Mouse (Mus musculus) c-Kit-positive CD71-positive TER-119-negative erythroid progenitor cells, embryonic 14.5 days (primary cell): Measurements from ENCODE around the gene Ism1.

Experiments
- DNase-seq: peaks from one replicate; pipeline ENCODE4 v3.0.0-alpha.2; 2013; ENCODE audit warnings: low read depth

The Ism1 gene

GRCm38 (mm10) chr2:139714206-139714605, 36.2 kb downstream of the Ism1 start:
- no peak for DNase-seq

- no peak for DNase-seq
Observed at GRCm38 (mm10) chr2:139717772-139718171, 39.8 kb downstream of the Ism1 start.

- DNase-seq, result peak; percentile 1
Observed at GRCm38 (mm10) chr2:139722700-139723099, 44.7 kb downstream of the Ism1 start.

- DNase-seq, result no peak
Observed at GRCm38 (mm10) chr2:139723304-139723703, 45.3 kb downstream of the Ism1 start.

- DNase-seq, result no peak
Observed at GRCm38 (mm10) chr2:139724202-139724838, 46.3 kb downstream of the Ism1 start.

- DNase-seq, result no peak
Observed at GRCm38 (mm10) chr2:139725328-139725727, 47.4 kb downstream of the Ism1 start.

GRCm38 (mm10) chr2:139728060-139728459, 50.1 kb downstream of the Ism1 start:
- no peak for DNase-seq

GRCm38 (mm10) chr2:139729377-139729776, 51.4 kb downstream of the Ism1 start:
- DNase-seq, result no peak

GRCm38 (mm10) chr2:139742381-139742780, 64.4 kb downstream of the Ism1 start:
- no peak for DNase-seq

GRCm38 (mm10) chr2:139757021-139757420, 79.0 kb downstream of the Ism1 start:
- DNase-seq, result no peak

- DNase-seq, result no peak
Observed at GRCm38 (mm10) chr2:139757456-139757855, 79.5 kb downstream of the Ism1 start.

GRCm38 (mm10) chr2:139764355-139764754, 86.4 kb downstream of the Ism1 start:
- no peak for DNase-seq

- DNase-seq, result no peak
Observed at GRCm38 (mm10) chr2:139774949-139775570, 97.1 kb downstream of the Ism1 start.

- no peak for DNase-seq
Observed at GRCm38 (mm10) chr2:139776644-139777043, 98.7 kb downstream of the Ism1 start.

GRCm38 (mm10) chr2:139778283-139778682, 100.3 kb downstream of the Ism1 start:
- DNase-seq, result peak; percentile 2

GRCm38 (mm10) chr2:139783318-139783850, 105.4 kb downstream of the Ism1 start:
- DNase-seq, result no peak

GRCm38 (mm10) chr2:139784465-139784864, 106.5 kb downstream of the Ism1 start:
- no peak for DNase-seq

GRCm38 (mm10) chr2:139784946-139785345, 107.0 kb downstream of the Ism1 start:
- no peak for DNase-seq

- no peak for DNase-seq
Observed at GRCm38 (mm10) chr2:139788658-139789057, 110.7 kb downstream of the Ism1 start.

GRCm38 (mm10) chr2:139792345-139793120, 114.6 kb downstream of the Ism1 start:
- no peak for DNase-seq

GRCm38 (mm10) chr2:139804041-139804440, 126.1 kb downstream of the Ism1 start:
- no peak for DNase-seq

- DNase-seq, result no peak
Observed at GRCm38 (mm10) chr2:139807887-139808286, 129.9 kb downstream of the Ism1 start.
